15 mouse cellular contexts compared by ENCODE assay signal in genomic region chr1:74418747-74419439, GRCm38 (mm10). TPM values are rescaled to one million over a fixed set of nuclear protein-coding genes. Genes with fewer than 3 reads are reported as not detected.
DNase-seq lines count a peak whose midpoint lies in the region; ATAC-seq and TF ChIP-seq lines count a peak whose summit lies in the region.
"Had no signal": no experiment of that assay in that cellular context is flagged by ENCODE, and none has a peak within 500 bp of the region (broad histone marks: within the 10 kb centered on the region; RNA-seq: fewer than 3 reads in every experiment).

No protein-coding gene starts in this region.

- H3K4me1 ChIP-seq in kidney, embryonic 16.5 days (ENCODE audit: insufficient read depth, low read length): 0 out of 2 replicates have a peak, but pooled peaks cover 12% of the 10 kb centered on the region
- H3K4me1 ChIP-seq in kidney, postnatal 0 days (replicated peaks; ENCODE audit: insufficient read depth, low read length): peaks cover 4% of the 10 kb centered on the region; the same call in 1 of the 2 replicates

- H3K4me3 ChIP-seq in kidney, embryonic 16.5 days (ENCODE audit: low read length): no peak overlapping the region
- H3K4me3 ChIP-seq in kidney, postnatal 0 days (replicated peaks; ENCODE audit: low read depth, low read length): no peak overlapping the region
- H3K4me3 ChIP-seq: heart, embryonic 15.5 days had no signal

- no peak overlapping the region for H3K27ac ChIP-seq in kidney, embryonic 16.5 days (ENCODE audit: low read length)
- H3K27ac ChIP-seq in kidney, postnatal 0 days: 0 out of 2 replicates have a peak overlapping the region, but pooled peaks have one; percentile 26
- H3K27ac ChIP-seq: heart, embryonic 15.5 days had no signal

- no peak overlapping the region for H3K9ac ChIP-seq in kidney, embryonic 16.5 days (replicated peaks; ENCODE audit: low read length)
- H3K9ac ChIP-seq in kidney, postnatal 0 days (ENCODE audit: low read depth, low read length): no peak overlapping the region
- H3K9ac ChIP-seq: heart, embryonic 15.5 days had no signal

- intact Hi-C loops in left cerebral cortex, postnatal 36 days (cut with DNase I): no loop called here

- no peaks in the 10 kb centered on the region for H3K36me3 ChIP-seq in kidney, embryonic 16.5 days (ENCODE audit: insufficient read depth, low read length)
- H3K36me3 ChIP-seq in kidney, postnatal 0 days (ENCODE audit: insufficient read depth, low read length): no peaks in the 10 kb centered on the region
- H3K36me3 ChIP-seq: G1E; heart, embryonic 15.5 days had no signal

- no peak for TF ChIP-seq CTCF in kidney, postnatal 0 days (IDR thresholded peaks at IDR 0.05; ENCODE audit: low read depth)

- 63% methylated on average over 17 of the region's 17 CpGs for WGBS in kidney, embryonic 16.5 days
- 60% methylated on average over 17 of the region's 17 CpGs for WGBS in kidney, postnatal 0 days

- no peak overlapping the region for H3K4me2 ChIP-seq in kidney, embryonic 16.5 days (replicated peaks; ENCODE audit: low read depth, low read length)
- no peak overlapping the region for H3K4me2 ChIP-seq in kidney, postnatal 0 days (ENCODE audit: low read length)
- H3K4me2 ChIP-seq: heart, embryonic 15.5 days had no signal

- no peaks in the 10 kb centered on the region for H3K27me3 ChIP-seq in kidney, embryonic 16.5 days (ENCODE audit: insufficient read depth, low read length)
- H3K27me3 ChIP-seq in kidney, postnatal 0 days (ENCODE audit: insufficient read depth, low read length): no peaks in the 10 kb centered on the region
- H3K27me3 ChIP-seq: heart, embryonic 15.5 days had no signal

- no peak; the same call in 1 of the 2 replicates for ATAC-seq in kidney, embryonic 16.5 days (ENCODE audit: low FRiP score, low TSS enrichment)
- ATAC-seq in kidney, postnatal 0 days (replicated peaks; ENCODE audit: low FRiP score, low read depth): no peak
- no peak for ATAC-seq in granulocyte monocyte progenitor cell, adult 5-6 weeks (replicated peaks; ENCODE audit: poor library complexity, severe bottlenecking)
- ATAC-seq: forebrain, embryonic 16.5 days had no signal

- DNase-seq in kidney, adult 11 months: peak; percentile 47
- DNase-seq in R1 (ENCODE audit: low read depth, low spot score): peak; percentile 80
- DNase-seq in adrenal gland, postnatal 25 days: peak; percentile 63
- no peak for DNase-seq in kidney, postnatal 0 days (ENCODE audit: low spot score)
- no peak for DNase-seq in left cerebral cortex, postnatal 36 days (ENCODE audit: low spot score in 2 of 2)
- no peak for DNase-seq in left cerebral cortex, adult 11 months (ENCODE audit: low spot score)
- DNase-seq: layer of hippocampus, adult 9-11 months; liver had no signal

- H3K9me3 ChIP-seq in kidney, embryonic 16.5 days (ENCODE audit: low read length): no peaks in the 10 kb centered on the region
- H3K9me3 ChIP-seq in kidney, postnatal 0 days (replicated peaks; ENCODE audit: low read length): no peaks in the 10 kb centered on the region
- H3K9me3 ChIP-seq: G1E; heart, embryonic 15.5 days had no signal

RNA-seq across cellular contexts. Expression of gene Vil1, which starts 9.7 kb away (rescaled TPM):
- 17.5 and 18.0 TPM in 2 replicates for polyA plus RNA-seq in kidney, embryonic 16.5 days (2015; fragmentation: Nextera tagmentation; extraction: Ambion mirVana)
- 1.6 TPM in 2 replicates for total RNA-seq in adrenal gland, postnatal 25 days (2021)
- polyA plus RNA-seq in kidney, postnatal 0 days (2015; fragmentation: Nextera tagmentation; extraction: Ambion mirVana): 17.0 and 18.0 TPM in 2 replicates
- 0.09 TPM in 1 of 2 replicates, not detected in the other for total RNA-seq in granulocyte monocyte progenitor cell, adult 5-6 weeks (2014; fragmentation: Nextera tagmentation)
- total RNA-seq in granulocyte monocyte progenitor cell, adult 5-6 weeks (2017): not detected in 2 replicates
- total RNA-seq in left cerebral cortex, postnatal 36 days (2021): 1 to 10 TPM in 1 of 2 experiments, under 1 TPM in 1; 0.39 to 1.1 TPM
- total RNA-seq: megakaryocyte-erythroid progenitor cell, adult 5-6 weeks had no signal
- polyA plus RNA-seq: spleen, adult 2 months had no signal

RNA-seq across cellular contexts. Expression of gene Ctdsp1, which starts 27.6 kb away (rescaled TPM):
- polyA plus RNA-seq in kidney, embryonic 16.5 days (2015; fragmentation: Nextera tagmentation; extraction: Ambion mirVana): 91.1 and 94.0 TPM in 2 replicates
- 168 and 179 TPM in 2 replicates for total RNA-seq in adrenal gland, postnatal 25 days (2021)
- polyA plus RNA-seq in kidney, postnatal 0 days (2015; fragmentation: Nextera tagmentation; extraction: Ambion mirVana): 73.3 and 75.8 TPM in 2 replicates
- total RNA-seq in granulocyte monocyte progenitor cell, adult 5-6 weeks (2014; fragmentation: Nextera tagmentation): 81.8 and 98.1 TPM in 2 replicates
- 27.7 and 33.9 TPM in 2 replicates for total RNA-seq in granulocyte monocyte progenitor cell, adult 5-6 weeks (2017)
- total RNA-seq in left cerebral cortex, postnatal 36 days (2021): 10 to 100 TPM; 23.0 to 25.2 TPM

RNA-seq across cellular contexts. Expression of gene Slc11a1, which starts 43.9 kb away (rescaled TPM):
- polyA plus RNA-seq in kidney, embryonic 16.5 days (2015; fragmentation: Nextera tagmentation; extraction: Ambion mirVana): 4.5 and 5.4 TPM in 2 replicates
- total RNA-seq in adrenal gland, postnatal 25 days (2021): 5.8 and 11.4 TPM in 2 replicates
- polyA plus RNA-seq in kidney, postnatal 0 days (2015; fragmentation: Nextera tagmentation; extraction: Ambion mirVana): 2.6 and 3.6 TPM in 2 replicates
- 0.38 and 0.49 TPM in 2 replicates for total RNA-seq in granulocyte monocyte progenitor cell, adult 5-6 weeks (2014; fragmentation: Nextera tagmentation)
- 0.26 and 0.69 TPM in 2 replicates for total RNA-seq in granulocyte monocyte progenitor cell, adult 5-6 weeks (2017)
- total RNA-seq in left cerebral cortex, postnatal 36 days (2021): 1 to 10 TPM; 2.6 to 5.1 TPM
- polyA plus RNA-seq: G1E had no signal

RNA-seq across cellular contexts. Expression of gene Catip, which starts 57.0 kb away (rescaled TPM):
- 0.50 and 0.53 TPM in 2 replicates for polyA plus RNA-seq in kidney, embryonic 16.5 days (2015; fragmentation: Nextera tagmentation; extraction: Ambion mirVana)
- 0.67 TPM in 2 replicates for total RNA-seq in adrenal gland, postnatal 25 days (2021)
- 0.59 and 0.75 TPM in 2 replicates for polyA plus RNA-seq in kidney, postnatal 0 days (2015; fragmentation: Nextera tagmentation; extraction: Ambion mirVana)
- total RNA-seq in granulocyte monocyte progenitor cell, adult 5-6 weeks (2014; fragmentation: Nextera tagmentation): 1.9 TPM in 1 of 2 replicates, not detected in the other
- total RNA-seq in granulocyte monocyte progenitor cell, adult 5-6 weeks (2017): not detected in 2 replicates
- 1 to 10 TPM; 1.3 TPM for total RNA-seq in left cerebral cortex, postnatal 36 days (2021)
- total RNA-seq: megakaryocyte-erythroid progenitor cell, adult 5-6 weeks had no signal
- polyA plus RNA-seq: G1E had no signal

Comparison
In these comparisons a context has a peak if more than half of its experiments do, and no peak if none do; other contexts are left out.
1. DNase-seq: peak in kidney, adult 11 months (single experiment), R1 (single experiment) and adrenal gland, postnatal 25 days (single experiment); none in kidney, postnatal 0 days (single experiment), left cerebral cortex, postnatal 36 days (0 of 2) and left cerebral cortex, adult 11 months (single experiment).